Mouse (Mus musculus) liver, embryonic 13.5 days (tissue): ENCODE data around the gene Slc23a4. TPM values are rescaled to one million over a fixed set of nuclear protein-coding genes. Genes with fewer than 3 reads are reported as not detected.

Experiments used
- ATAC-seq: fragments of 200-750 bp; cut with Nextera tagmentation; 2 replicates; pipeline ENCODE4 v1.8.0; 2017; ENCODE audit warnings: low read depth, mild to moderate bottlenecking, moderate number of reproducible peaks, moderate library complexity
- DNase-seq: peaks from one replicate; pipeline ENCODE4 v3.0.0; 2022
- H3K27ac ChIP-seq: fragments of 300-500 bp; sonication (generic); 2 replicates; pipeline ENCODE4 v1.5.1; 2015; ENCODE audit warnings: moderate library complexity, mild to moderate bottlenecking, inconsistent platforms
- H3K27me3 ChIP-seq: fragments of 300-500 bp; sonication (generic); 2 replicates; pipeline ENCODE4 v1.6.1; 2015; ENCODE audit warnings: mild to moderate bottlenecking, inconsistent platforms
- H3K36me3 ChIP-seq: fragments of 300-500 bp; sonication (generic); 2 replicates; pipeline ENCODE4 v1.6.1; 2015; ENCODE audit warnings: mild to moderate bottlenecking, inconsistent platforms
- H3K4me1 ChIP-seq: fragments of 300-500 bp; sonication (generic); replicated peaks from 2 replicates; pipeline ENCODE4 v1.6.1; 2015; ENCODE audit warnings: inconsistent platforms
- H3K4me2 ChIP-seq: fragments of 300-500 bp; sonication (generic); 2 replicates; pipeline ENCODE4 v1.6.1; 2015; ENCODE audit warnings: inconsistent platforms, mild to moderate bottlenecking, moderate library complexity
- H3K4me3 ChIP-seq: fragments of 300-500 bp; sonication (generic); replicated peaks from 2 replicates; pipeline ENCODE4 v1.5.1; 2015; ENCODE audit warnings: mild to moderate bottlenecking, inconsistent platforms
- H3K9ac ChIP-seq: fragments of 300-500 bp; sonication (generic); 2 replicates; pipeline ENCODE4 v1.6.1; 2015; ENCODE audit warnings: mild to moderate bottlenecking, inconsistent platforms
- H3K9me3 ChIP-seq: fragments of 300-500 bp; sonication (generic); replicated peaks from 2 replicates; pipeline ENCODE4 v1.6.1; 2016; ENCODE audit warnings: inconsistent platforms
- WGBS: fragments of 180-500 bp; shearing (Covaris S2); methylation state at CpG from one replicate; pipeline ENCODE4 v1.1.7; 2015; ENCODE audit not compliant: insufficient replicate concordance; 5-methylcytosine and 5-hydroxymethylcytosine counted together
- polyA plus RNA-seq: library from polyadenylated mRNA; unstranded; fragments of >200 nt; fragmentation: Nextera tagmentation; extraction: Ambion mirVana; gene quantifications from 2 replicates; pipeline ENCODE4 v1.2.1, GENCODE M21; 2015

The Slc23a4 gene
- polyA plus RNA-seq, 1 experiment from 2014 or later: 0.17 TPM

DNA sequence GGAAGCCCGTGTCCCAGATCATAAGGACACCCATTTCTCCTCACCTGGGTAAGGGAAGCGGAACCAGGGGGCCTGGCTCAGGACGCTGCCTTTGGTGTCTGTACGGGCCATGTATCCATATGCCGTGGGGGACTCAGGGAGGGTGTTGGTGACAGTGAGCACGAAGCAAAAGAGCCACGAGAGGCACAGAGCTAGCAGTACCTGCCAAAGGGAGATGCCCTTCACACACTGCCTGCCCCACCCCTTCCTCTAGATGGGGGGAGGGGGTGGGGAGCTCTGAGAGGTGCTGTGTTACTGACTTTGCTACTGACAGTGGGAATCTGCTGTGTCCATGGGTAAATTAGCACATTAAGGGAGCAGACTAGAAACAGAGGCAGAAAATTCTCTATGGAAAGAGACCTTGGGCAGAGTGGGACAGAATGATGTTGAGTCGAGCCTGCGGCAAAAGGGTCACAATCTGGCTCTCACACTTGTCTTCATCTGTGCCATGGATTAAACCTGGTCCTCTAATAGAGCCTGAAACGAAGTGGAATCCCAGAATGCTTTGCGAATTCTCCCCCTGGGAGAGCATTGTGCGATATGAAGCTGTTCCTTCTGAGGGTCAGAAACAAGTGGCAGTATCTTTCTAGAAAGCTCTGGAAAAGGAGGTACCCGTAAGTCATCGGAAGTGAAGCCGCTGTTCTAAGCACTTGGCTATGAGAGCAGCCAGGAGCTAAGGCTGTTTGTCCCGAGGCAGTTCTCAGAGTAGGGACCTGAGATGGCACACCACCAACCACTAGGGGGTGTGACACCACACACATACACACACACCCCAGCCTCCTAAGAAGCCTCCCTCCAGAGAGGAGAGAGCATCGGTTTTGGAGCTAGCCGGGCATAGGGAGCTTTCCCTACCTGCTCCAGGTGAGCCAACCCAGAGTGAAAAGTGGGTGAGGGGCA lies 33.0 kb downstream of the Slc23a4 start:
- Histone ChIP-seq H3K4me1 (peaks cover 11% of the 10 kb centered on the region), H3K4me2 (peak overlapping the region; percentile 58), H3K27ac (no peak overlapping the region), H3K9ac (no peak overlapping the region), H3K9me3 (no peaks in the 10 kb centered on the region), H3K4me3 (peak overlapping the region; percentile 11; the same call in 1 of the 2 replicates), H3K36me3 (no peaks in the 10 kb centered on the region), H3K27me3 (0 out of 2 replicates have a peak, but pooled peaks cover under 1% of the 10 kb centered on the region)
- WGBS: 40% methylated on average over 18 of the region's 18 CpGs
- ATAC-seq: peak; percentile 77
- DNase-seq: peak; percentile 18

DNA sequence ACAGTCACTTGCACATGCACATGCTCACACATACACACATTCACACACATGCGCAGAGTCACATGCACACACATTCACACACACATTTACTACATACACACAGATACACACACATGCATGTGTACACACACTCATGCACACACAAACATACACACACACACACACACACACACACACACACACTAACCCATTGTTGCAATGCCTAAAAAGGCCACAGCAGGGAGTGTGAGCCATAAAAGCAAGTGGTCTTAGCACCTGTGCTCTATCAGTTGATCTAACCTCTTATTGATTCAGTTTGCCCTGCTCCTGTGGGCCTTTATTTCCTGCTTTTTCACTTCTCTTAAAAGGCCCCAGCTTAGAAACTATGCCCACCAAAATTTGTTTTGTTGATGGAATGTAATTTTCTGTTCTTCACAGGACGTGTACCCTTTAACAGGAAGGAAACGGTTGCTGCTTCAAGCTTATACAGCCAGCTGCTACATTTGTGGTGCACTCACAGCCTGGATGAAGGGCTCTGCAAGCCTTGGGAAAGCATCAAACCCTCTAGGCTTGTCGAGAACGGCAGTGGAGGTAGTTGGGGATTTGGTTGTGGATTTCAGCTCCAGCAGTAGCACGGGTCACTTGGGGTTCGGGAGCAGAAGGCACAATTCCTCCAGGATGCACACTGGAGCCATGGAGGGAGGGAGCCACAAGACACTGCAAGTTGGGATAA lies 36.1 kb downstream of the Slc23a4 start:
- H3K36me3 ChIP-seq: no peaks in the 10 kb centered on the region
- H3K27ac ChIP-seq: no peak overlapping the region
- DNase-seq: no peak
- H3K4me1 ChIP-seq: peaks cover 11% of the 10 kb centered on the region
- no peak for ATAC-seq
- no peak overlapping the region for H3K9ac ChIP-seq
- H3K4me2 ChIP-seq: no peak overlapping the region
- H3K9me3 ChIP-seq: no peaks in the 10 kb centered on the region
- H3K27me3 ChIP-seq: peaks cover 20% of the 10 kb centered on the region
- no peak overlapping the region for H3K4me3 ChIP-seq
- WGBS: 44% methylated on average over 7 of the region's 7 CpGs

DNA sequence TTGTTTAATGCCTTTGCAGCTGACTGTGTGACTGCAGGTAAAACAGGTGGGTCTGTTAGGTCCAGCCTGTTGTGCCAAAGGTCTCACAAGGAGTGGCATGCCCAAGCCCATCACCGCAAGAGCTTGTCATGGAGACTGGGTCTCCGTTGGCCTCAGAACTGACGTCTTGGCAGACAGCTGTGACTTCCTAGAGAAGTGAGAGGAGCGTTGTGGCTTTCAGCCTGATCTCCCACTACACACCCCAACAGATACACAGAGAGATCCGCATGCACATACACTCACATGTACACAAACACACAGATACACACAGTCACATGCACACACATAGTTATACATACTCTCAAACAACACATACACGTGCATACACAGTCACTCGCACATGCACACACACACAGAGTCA lies 36.7 kb downstream of the Slc23a4 start:
- Histone ChIP-seq H3K4me3 (no peak overlapping the region), H3K9me3 (no peaks in the 10 kb centered on the region), H3K9ac (no peak overlapping the region), H3K27ac (no peak overlapping the region), H3K27me3 (peaks cover 20% of the 10 kb centered on the region), H3K4me1 (peaks cover 11% of the 10 kb centered on the region), H3K4me2 (no peak overlapping the region), H3K36me3 (no peaks in the 10 kb centered on the region)
- ATAC-seq (no peak), DNase-seq (no peak)
- 65% methylated on average over 7 of the region's 7 CpGs for WGBS

DNA sequence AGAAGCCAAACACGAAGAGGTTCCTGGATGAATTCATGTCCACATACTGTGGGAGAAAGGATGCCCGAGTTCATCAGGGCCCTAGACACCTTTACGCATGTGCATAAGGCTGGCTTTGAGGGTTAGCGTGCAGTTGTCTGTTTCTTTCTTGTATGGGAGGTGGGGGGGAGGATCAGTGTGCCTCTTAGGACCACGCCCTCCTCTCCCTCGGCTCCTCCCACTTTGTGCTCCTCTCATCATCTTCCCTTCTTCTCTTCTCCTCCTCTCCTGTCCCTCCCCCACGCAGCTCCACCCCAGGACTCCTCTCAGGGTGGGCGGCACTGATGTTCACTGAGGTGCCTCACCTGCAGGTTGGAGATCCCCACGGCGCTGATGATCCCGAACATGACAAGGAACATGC lies 39.7 kb downstream of the Slc23a4 start:
- Histone ChIP-seq H3K27ac (no peak overlapping the region), H3K36me3 (no peaks in the 10 kb centered on the region), H3K9me3 (no peaks in the 10 kb centered on the region), H3K4me1 (no peaks in the 10 kb centered on the region), H3K27me3 (peaks cover 20% of the 10 kb centered on the region), H3K4me3 (no peak overlapping the region), H3K9ac (no peak overlapping the region), H3K4me2 (peak overlapping the region; percentile 17; the same call in 1 of the 2 replicates)
- DNase-seq (no peak), ATAC-seq (no peak)
- 19% methylated on average over 11 of the region's 11 CpGs for WGBS

DNA sequence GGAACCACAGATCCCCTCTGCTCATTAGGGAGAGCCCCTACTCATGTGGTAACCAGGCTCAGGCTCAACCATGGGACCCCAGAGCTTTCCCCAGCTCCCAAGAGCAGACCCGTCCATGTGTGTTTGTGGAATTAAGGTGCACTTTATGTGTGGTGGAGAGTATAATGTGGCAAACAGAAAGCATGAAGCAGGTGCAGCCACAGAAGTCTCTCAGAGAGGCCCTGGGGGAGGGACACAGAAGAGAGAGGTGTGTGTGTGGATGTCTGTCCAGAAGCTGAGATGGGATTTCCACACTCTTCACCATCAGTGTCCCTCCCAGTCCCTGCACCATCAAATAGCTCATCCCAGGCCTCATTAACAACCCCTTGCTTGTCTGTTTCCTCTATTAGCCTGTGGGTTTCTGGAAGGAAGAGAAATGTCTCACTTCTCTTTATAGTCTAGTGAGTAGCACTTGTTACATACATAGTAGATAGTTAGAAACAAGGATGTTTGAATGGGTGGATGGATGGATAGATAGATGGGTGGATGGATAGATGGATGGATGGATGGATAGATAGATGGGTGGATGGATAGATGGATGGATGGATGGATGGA lies 41.6 kb downstream of the Slc23a4 start:
- Histone ChIP-seq H3K4me1 (no peaks in the 10 kb centered on the region), H3K9ac (no peak overlapping the region), H3K36me3 (no peaks in the 10 kb centered on the region), H3K27me3 (peaks cover 20% of the 10 kb centered on the region), H3K9me3 (no peaks in the 10 kb centered on the region), H3K27ac (no peak overlapping the region), H3K4me3 (no peak overlapping the region), H3K4me2 (no peak overlapping the region)
- ATAC-seq: no peak
- WGBS: 50% methylated on average over 1 of the region's 1 CpGs
- no peak for DNase-seq

DNA sequence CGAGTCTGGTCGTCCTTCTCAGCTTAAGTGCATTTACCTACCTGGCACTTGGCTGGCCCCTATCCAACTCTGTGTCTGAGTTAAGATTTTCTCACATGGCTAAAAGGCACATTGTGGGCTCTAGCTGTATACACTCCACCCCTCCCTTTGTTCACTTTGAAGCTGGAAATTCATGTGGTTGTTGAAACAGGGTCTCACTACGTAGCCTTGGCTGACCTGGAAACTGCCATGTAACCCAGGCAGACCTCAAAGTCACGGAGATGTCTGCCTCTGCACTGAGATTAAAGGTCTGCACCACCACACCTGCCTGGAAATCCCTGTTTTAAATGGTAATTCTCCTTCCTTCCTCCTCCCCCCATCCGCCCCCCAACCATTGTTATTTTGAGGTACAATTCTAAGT lies 44.7 kb downstream of the Slc23a4 start:
- WGBS: 62% methylated on average over 5 of the region's 5 CpGs
- H3K4me3 ChIP-seq: no peak overlapping the region
- ATAC-seq: no peak
- no peak for DNase-seq
- no peaks in the 10 kb centered on the region for H3K9me3 ChIP-seq
- H3K4me2 ChIP-seq: no peak overlapping the region
- no peaks in the 10 kb centered on the region for H3K36me3 ChIP-seq
- no peak overlapping the region for H3K27ac ChIP-seq
- H3K4me1 ChIP-seq: peaks cover 8% of the 10 kb centered on the region
- no peak overlapping the region for H3K9ac ChIP-seq
- H3K27me3 ChIP-seq: peaks cover 5% of the 10 kb centered on the region

DNA sequence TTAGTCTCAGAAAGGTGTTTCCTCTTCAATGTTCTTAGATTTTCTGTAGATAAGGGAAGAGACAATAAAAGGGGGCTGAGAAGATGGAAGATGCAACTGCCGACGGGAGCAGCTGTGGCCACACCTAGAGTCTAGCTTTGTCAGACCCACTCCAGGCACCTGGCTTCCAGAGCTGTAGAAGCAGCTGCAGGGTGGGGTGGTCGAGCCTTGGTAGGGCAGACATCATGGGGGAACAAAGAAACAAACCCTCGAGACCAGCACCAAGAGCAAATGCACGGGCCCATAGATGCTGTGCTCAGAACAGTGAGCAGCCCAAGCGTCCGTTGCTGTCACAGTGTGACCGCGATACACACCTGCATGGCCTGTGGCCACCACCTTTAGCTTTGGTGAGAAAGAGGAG lies 45.8 kb downstream of the Slc23a4 start:
- Histone ChIP-seq H3K4me2 (no peak overlapping the region), H3K27ac (no peak overlapping the region), H3K9me3 (no peaks in the 10 kb centered on the region), H3K4me3 (no peak overlapping the region), H3K36me3 (no peaks in the 10 kb centered on the region), H3K4me1 (peaks cover 13% of the 10 kb centered on the region), H3K9ac (no peak overlapping the region), H3K27me3 (no peaks in the 10 kb centered on the region)
- DNase-seq (no peak), ATAC-seq (no peak)
- 67% methylated on average over 9 of the region's 9 CpGs for WGBS

DNA sequence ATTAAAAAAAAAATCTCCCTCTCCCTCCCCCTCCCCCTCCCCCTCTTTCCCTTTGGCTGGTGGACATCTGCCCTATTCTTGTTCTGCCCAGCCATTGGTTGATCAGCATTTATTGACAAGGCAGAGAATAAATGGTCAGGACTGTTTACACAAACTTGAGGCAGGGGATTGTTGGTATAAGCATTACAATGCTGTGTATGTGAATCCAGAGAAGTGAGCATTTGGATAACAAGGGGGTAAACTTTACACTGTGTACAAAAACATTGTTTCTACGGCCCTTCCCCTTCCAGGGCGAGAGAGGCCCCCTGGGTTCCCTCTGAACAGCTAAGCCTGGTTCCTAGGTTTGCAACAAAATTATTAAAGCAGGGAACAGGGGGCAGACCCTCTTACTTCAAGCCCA lies 46.7 kb downstream of the Slc23a4 start:
- H3K9ac ChIP-seq: no peak overlapping the region
- no peak for DNase-seq
- ATAC-seq: no peak
- 67% methylated on average over 2 of the region's 2 CpGs for WGBS
- H3K36me3 ChIP-seq: no peaks in the 10 kb centered on the region
- no peak overlapping the region for H3K27ac ChIP-seq
- peaks cover 13% of the 10 kb centered on the region for H3K4me1 ChIP-seq
- H3K4me3 ChIP-seq: no peak overlapping the region
- H3K27me3 ChIP-seq: no peaks in the 10 kb centered on the region
- no peak overlapping the region for H3K4me2 ChIP-seq
- no peaks in the 10 kb centered on the region for H3K9me3 ChIP-seq

DNA sequence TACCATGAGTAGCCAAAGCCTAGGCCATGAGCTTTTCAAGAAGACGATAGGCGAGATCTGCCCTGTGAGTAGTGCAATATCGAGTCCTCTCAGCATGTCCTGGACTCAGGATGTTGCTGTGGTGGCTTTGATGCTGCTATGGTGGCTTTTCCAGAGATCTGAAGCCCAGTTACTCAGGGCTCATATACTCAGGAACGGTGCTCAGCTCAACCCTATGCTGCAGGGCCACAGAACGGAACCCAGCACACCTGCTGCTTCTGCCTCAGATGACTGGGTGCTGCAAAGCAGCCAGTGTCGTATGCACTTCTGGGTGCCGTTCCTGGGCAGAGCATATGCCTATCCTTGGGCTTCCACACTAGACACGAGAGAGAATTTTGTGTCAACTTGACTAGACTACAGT lies 48.8 kb downstream of the Slc23a4 start:
- Histone ChIP-seq H3K4me2 (no peak overlapping the region), H3K4me3 (no peak overlapping the region), H3K36me3 (no peaks in the 10 kb centered on the region), H3K27ac (no peak overlapping the region), H3K9ac (no peak overlapping the region), H3K4me1 (peaks cover 13% of the 10 kb centered on the region), H3K27me3 (no peaks in the 10 kb centered on the region), H3K9me3 (no peaks in the 10 kb centered on the region)
- DNase-seq (no peak), ATAC-seq (no peak)
- WGBS: 80% methylated on average over 8 of the region's 8 CpGs

DNA sequence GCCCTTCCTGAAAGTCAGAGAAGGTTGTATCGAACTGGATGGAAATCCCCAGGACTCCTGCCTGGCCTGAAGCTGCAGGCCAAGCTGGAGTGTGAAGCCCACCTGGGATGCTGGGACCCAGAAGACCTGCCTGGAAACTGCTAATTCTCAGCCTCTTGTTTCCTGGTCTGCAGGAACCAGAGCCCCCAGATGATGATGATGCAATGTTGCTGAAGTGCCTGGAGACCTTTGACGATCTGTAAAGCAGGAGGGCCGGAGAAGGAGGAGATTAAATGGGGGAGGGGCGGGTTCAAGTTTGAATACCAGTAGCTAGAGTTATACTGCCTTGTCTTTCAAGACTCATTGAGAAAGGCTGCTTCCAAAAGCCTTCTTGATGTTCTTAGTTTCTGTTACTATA lies 49.3 kb downstream of the Slc23a4 start:
- 29% methylated on average over 4 of the region's 4 CpGs for WGBS
- H3K4me2 ChIP-seq: no peak overlapping the region

DNA sequence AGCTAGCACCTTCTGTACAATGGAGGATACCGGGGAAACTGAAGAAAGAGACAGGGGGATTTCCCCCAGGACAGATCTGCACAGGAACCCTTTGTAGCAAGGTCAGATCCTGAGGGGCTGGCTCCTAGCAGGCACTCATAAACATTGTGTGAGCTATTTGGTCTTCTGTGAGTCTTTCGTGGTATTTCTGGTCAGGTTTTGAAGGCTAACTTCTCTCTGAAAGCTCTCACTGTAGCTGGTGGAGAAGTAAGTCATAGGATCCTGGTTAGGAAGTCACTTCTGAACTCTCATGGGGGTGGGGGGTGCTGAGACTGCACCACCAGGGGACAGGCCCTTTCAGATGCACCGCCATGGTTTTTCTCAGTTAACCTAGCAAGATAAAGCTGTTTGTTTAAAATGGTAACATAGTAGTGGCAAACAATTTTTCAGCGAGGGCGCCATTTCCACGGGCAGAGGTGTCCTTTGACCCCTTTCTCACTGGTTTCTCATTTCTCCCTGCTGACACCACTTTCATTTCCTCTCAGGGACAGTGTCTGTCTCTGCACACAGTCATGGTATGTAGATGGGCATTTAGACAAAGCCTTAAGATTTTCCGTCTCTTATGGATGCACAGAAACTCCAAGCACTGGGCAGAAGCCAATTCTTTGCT lies 49.8 kb downstream of the Slc23a4 start:
- Histone ChIP-seq H3K4me1 (peaks cover 13% of the 10 kb centered on the region), H3K9me3 (no peaks in the 10 kb centered on the region), H3K9ac (no peak overlapping the region), H3K4me2 (no peak overlapping the region), H3K27me3 (no peaks in the 10 kb centered on the region), H3K4me3 (no peak overlapping the region), H3K27ac (no peak overlapping the region), H3K36me3 (no peaks in the 10 kb centered on the region)
- DNase-seq (no peak), ATAC-seq (no peak)
- 46% methylated on average over 7 of the region's 7 CpGs for WGBS

More for the DNA sequence above, 49.3 kb downstream of the Slc23a4 start:
- H3K4me3 ChIP-seq: no peak overlapping the region
- no peak overlapping the region for H3K9ac ChIP-seq
- no peak overlapping the region for H3K27ac ChIP-seq
- no peaks in the 10 kb centered on the region for H3K9me3 ChIP-seq
- H3K36me3 ChIP-seq: no peaks in the 10 kb centered on the region
- H3K27me3 ChIP-seq: no peaks in the 10 kb centered on the region
- ATAC-seq (no peak), DNase-seq (no peak)
- peaks cover 13% of the 10 kb centered on the region for H3K4me1 ChIP-seq
